Mouse (Mus musculus): ENCODE data around the gene Etfrf1. TPM values are rescaled to one million over a fixed set of nuclear protein-coding genes. Genes with fewer than 3 reads are reported as not detected.

Gene Etfrf1
- polyA plus RNA-seq, 1 experiment from 2014 or later = 24.8 TPM

GRCm38 (mm10) chr6:145240285-145240684 lies 29.4 kb downstream of the Etfrf1 start:
- 89% methylated on average over 6 of the region's 6 CpGs for WGBS
- H3K4me3 ChIP-seq (ENCODE audit: low read depth, low read length) = no peak overlapping the region
- H3K9me3 ChIP-seq (ENCODE audit: control insufficient read depth, low read length) = no peaks in the 10 kb centered on the region
- no peaks in the 10 kb centered on the region for H3K4me1 ChIP-seq (replicated peaks; ENCODE audit: control insufficient read depth, insufficient read depth, low read length)
- H3K27ac ChIP-seq (ENCODE audit: low read depth, low read length) = no peak overlapping the region
- ATAC-seq (replicated peaks; ENCODE audit: low FRiP score) (no peak), DNase-seq (ENCODE audit: low spot score) (no peak)
- H3K27me3 ChIP-seq (replicated peaks; ENCODE audit: control insufficient read depth, insufficient read depth, low read length) = no peaks in the 10 kb centered on the region
- H3K36me3 ChIP-seq (ENCODE audit: control insufficient read depth, insufficient read depth, low read length) = peaks cover 3% of the 10 kb centered on the region; the same call in 1 of the 2 replicates
- no peak overlapping the region for H3K9ac ChIP-seq (ENCODE audit: low read depth, low read length)
- no peak overlapping the region for H3K4me2 ChIP-seq

DNA sequence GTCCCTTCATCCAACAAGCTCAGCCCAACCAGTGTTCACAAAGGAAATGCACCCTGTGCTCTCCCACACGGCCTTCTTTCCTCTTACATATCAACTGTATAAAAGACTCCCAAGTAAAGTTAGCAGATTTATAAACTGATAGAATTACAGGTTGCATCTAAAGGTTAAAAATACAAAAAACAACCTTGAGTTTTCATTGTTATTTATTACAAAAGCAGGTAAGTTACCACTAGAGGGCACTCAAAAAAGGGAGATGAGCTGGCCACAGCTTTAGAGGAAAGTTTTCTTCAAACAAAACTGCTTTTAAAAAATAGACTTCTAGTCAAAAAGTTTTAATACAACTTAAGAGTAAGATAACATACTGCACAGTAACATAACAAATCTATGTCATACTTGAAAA lies 31.6 kb downstream of the Etfrf1 start:
- 55% methylated on average over 1 of the region's 1 CpGs for WGBS
- Histone ChIP-seq H3K36me3 (ENCODE audit: control insufficient read depth, insufficient read depth, low read length) (peaks cover 5% of the 10 kb centered on the region; the same call in 1 of the 2 replicates), H3K9me3 (ENCODE audit: control insufficient read depth, low read length) (no peaks in the 10 kb centered on the region), H3K9ac (ENCODE audit: low read depth, low read length) (no peak overlapping the region), H3K4me3 (ENCODE audit: low read depth, low read length) (no peak overlapping the region), H3K4me1 (replicated peaks; ENCODE audit: control insufficient read depth, insufficient read depth, low read length) (peaks cover 4% of the 10 kb centered on the region), H3K4me2 (no peak overlapping the region), H3K27me3 (replicated peaks; ENCODE audit: control insufficient read depth, insufficient read depth, low read length) (no peaks in the 10 kb centered on the region), H3K27ac (ENCODE audit: low read depth, low read length) (no peak overlapping the region)
- no peak for ATAC-seq (replicated peaks; ENCODE audit: low FRiP score)
- no peak for DNase-seq (ENCODE audit: low spot score)

DNA sequence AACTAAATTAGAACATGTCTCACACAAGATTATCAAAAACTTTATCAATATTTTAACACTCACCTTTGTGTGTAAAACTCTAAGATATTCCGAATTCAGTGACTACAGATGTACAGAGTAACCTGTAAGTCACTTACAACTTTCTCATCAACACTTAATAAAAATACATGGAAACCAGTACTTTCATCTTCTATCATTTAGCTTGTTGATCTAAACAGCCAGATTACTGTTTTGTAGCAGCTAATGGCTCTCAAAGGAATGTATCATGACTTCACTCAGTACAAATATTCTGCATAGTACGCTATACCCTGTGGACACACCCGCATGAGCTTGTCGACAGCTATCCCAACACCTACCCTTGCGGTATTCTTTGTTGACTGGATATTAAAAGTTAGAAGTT lies 35.9 kb downstream of the Etfrf1 start:
- H3K36me3 ChIP-seq (ENCODE audit: control insufficient read depth, insufficient read depth, low read length) = peaks cover 2% of the 10 kb centered on the region; the same call in 1 of the 2 replicates
- no peak overlapping the region for H3K9ac ChIP-seq (ENCODE audit: low read depth, low read length)
- H3K4me1 ChIP-seq (replicated peaks; ENCODE audit: control insufficient read depth, insufficient read depth, low read length) = peaks cover 16% of the 10 kb centered on the region
- ATAC-seq (replicated peaks; ENCODE audit: low FRiP score) (no peak), DNase-seq (ENCODE audit: low spot score) (no peak)
- no peaks in the 10 kb centered on the region for H3K27me3 ChIP-seq (replicated peaks; ENCODE audit: control insufficient read depth, insufficient read depth, low read length)
- H3K9me3 ChIP-seq (ENCODE audit: control insufficient read depth, low read length) = no peaks in the 10 kb centered on the region
- H3K27ac ChIP-seq (ENCODE audit: low read depth, low read length) = no peak overlapping the region
- H3K4me2 ChIP-seq = no peak overlapping the region
- no peak overlapping the region for H3K4me3 ChIP-seq (ENCODE audit: low read depth, low read length)
- 91% methylated on average over 5 of the region's 5 CpGs for WGBS

GRCm38 (mm10) chr6:145247886-145248285 lies 37.0 kb downstream of the Etfrf1 start:
- 0 out of 2 replicates have a peak overlapping the region, but pooled peaks have one; percentile 22 for H3K9ac ChIP-seq (ENCODE audit: low read depth, low read length)
- whole genome bisulfite sequencing = 67% methylated on average over 3 of the region's 3 CpGs
- H3K27ac ChIP-seq (ENCODE audit: low read depth, low read length) = no peak overlapping the region
- H3K27me3 ChIP-seq (replicated peaks; ENCODE audit: control insufficient read depth, insufficient read depth, low read length) = no peaks in the 10 kb centered on the region
- H3K9me3 ChIP-seq (ENCODE audit: control insufficient read depth, low read length) = no peaks in the 10 kb centered on the region
- peak overlapping the region; percentile 14; the same call in 1 of the 2 replicates for H3K4me3 ChIP-seq (ENCODE audit: low read depth, low read length)
- H3K36me3 ChIP-seq (ENCODE audit: control insufficient read depth, insufficient read depth, low read length) = peaks cover 2% of the 10 kb centered on the region; the same call in 1 of the 2 replicates
- peak overlapping the region; percentile 54 for H3K4me2 ChIP-seq
- DNase-seq (ENCODE audit: low spot score) (no peak), ATAC-seq (replicated peaks; ENCODE audit: low FRiP score) (no peak)
- H3K4me1 ChIP-seq (replicated peaks; ENCODE audit: control insufficient read depth, insufficient read depth, low read length) = peaks cover 16% of the 10 kb centered on the region

DNA sequence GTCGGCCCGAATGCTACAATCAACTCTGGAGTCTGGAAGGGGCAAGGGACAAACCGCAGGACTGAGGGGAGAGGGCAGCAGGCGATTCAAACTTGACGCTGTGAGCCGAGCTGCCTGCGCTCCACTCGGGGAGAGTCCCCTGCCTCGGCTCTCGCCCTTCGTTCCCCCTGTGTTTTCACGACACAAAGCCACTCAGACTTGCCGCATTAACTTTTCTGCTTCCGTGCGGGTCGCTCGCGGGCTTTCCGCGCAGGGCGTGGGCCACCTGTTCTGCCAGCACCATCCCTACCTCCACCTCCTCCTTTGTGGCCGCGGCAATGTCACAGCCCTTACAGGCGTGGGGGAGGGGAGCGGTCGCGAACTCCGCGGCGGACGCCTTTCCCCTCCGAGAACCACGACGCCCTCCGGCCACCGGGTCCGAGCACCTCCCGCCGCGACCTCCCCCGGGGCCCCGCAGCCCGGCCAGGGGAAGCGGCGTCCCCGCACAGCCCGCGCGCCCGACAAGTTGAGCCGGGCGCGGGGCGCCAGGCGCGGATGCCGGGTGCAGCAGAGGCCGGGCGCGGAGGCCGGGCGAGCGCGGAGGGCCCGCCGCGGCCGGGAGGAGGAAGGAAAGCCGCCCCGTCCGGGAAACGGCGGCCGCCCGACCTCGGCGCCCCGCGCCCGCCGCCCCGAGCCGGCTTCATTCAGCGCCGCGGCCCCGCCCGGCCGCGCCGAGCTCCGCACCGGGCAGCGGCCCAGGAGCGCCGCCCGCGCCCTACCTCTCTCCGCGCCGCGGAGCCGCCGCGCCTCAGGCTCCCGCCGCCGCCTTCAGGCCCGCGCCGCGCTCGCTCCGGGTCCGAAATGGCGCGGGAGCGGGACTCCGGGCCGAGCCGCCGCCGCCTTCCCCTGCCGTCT lies 38.6 kb downstream of the Etfrf1 start:
- Histone ChIP-seq H3K4me1 (replicated peaks; ENCODE audit: control insufficient read depth, insufficient read depth, low read length) (peaks cover 16% of the 10 kb centered on the region), H3K27me3 (replicated peaks; ENCODE audit: control insufficient read depth, insufficient read depth, low read length) (no peaks in the 10 kb centered on the region), H3K36me3 (ENCODE audit: control insufficient read depth, insufficient read depth, low read length) (peaks cover 2% of the 10 kb centered on the region; the same call in 1 of the 2 replicates), H3K27ac (ENCODE audit: low read depth, low read length) (peak overlapping the region; percentile 90), H3K9me3 (ENCODE audit: control insufficient read depth, low read length) (no peaks in the 10 kb centered on the region), H3K4me2 (peak overlapping the region; percentile 80), H3K4me3 (ENCODE audit: low read depth, low read length) (peak overlapping the region; percentile 95), H3K9ac (ENCODE audit: low read depth, low read length) (peak overlapping the region; percentile 95)
- DNase-seq (ENCODE audit: low spot score) (peak; percentile 69), ATAC-seq (replicated peaks; ENCODE audit: low FRiP score) (peak; percentile 60)
- under 1% methylated on average over 99 of the region's 124 CpGs for WGBS

DNA sequence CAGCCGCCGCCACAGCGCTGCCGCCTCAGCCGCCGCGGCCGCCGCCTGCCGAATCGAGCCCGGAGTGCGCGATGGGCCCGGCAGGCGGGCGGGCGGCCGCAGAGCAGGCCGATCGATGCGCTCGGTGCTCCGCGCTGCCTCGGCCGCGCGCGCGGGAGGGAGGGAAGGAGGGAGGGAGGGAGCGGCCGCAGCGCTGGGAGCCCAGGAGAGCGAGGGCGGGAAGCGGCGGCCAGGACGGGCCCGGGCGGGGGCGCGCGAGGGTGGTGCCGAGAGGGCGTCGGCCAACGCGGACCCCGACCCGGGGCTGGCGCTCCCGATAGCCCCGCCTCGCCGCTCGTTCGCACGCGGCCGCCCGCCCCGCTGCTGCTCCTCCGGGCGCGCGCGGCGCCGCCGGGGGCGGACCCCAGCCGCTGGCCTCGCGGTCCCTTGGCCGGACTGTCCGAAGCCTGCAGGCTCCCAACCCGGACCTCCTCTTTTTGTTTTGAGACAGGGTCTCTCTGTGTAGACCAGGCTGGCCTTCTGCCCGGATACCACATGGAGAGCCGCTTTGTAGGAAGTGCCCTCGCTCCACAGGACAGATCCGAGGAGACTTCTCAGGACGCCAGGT lies 39.4 kb downstream of the Etfrf1 start, which contains the start of gene Kras:
TSS of gene Kras (minus strand) at position 55 of the 607 bp plus-strand sequence.
- Histone ChIP-seq H3K27ac (ENCODE audit: low read depth, low read length) (peak within 1 kb of the TSS; percentile 90), H3K27me3 (replicated peaks; ENCODE audit: control insufficient read depth, insufficient read depth, low read length) (no peaks in the 10 kb centered on the region), H3K4me3 (ENCODE audit: low read depth, low read length) (peak within 1 kb of the TSS; percentile 95), H3K9ac (ENCODE audit: low read depth, low read length) (peak within 1 kb of the TSS; percentile 95), H3K4me2 (peak within 1 kb of the TSS; percentile 80), H3K4me1 (replicated peaks; ENCODE audit: control insufficient read depth, insufficient read depth, low read length) (peaks cover 16% of the 10 kb centered on the region), H3K9me3 (ENCODE audit: control insufficient read depth, low read length) (no peaks in the 10 kb centered on the region), H3K36me3 (ENCODE audit: control insufficient read depth, insufficient read depth, low read length) (peaks cover 2% of the 10 kb centered on the region; the same call in 1 of the 2 replicates)
- ATAC-seq (replicated peaks; ENCODE audit: low FRiP score) = peak; percentile 95
- DNase-seq (ENCODE audit: low spot score) = peak; percentile 97
- under 1% methylated on average over 68 of the region's 83 CpGs for WGBS

- H3K9ac ChIP-seq (ENCODE audit: low read depth, low read length) = peak overlapping the region; percentile 95
- H3K4me3 ChIP-seq (ENCODE audit: low read depth, low read length) = peak overlapping the region; percentile 95
- H3K4me2 ChIP-seq = peak overlapping the region; percentile 80
- H3K36me3 ChIP-seq (ENCODE audit: control insufficient read depth, insufficient read depth, low read length) = peaks cover 2% of the 10 kb centered on the region; the same call in 1 of the 2 replicates
- no peaks in the 10 kb centered on the region for H3K27me3 ChIP-seq (replicated peaks; ENCODE audit: control insufficient read depth, insufficient read depth, low read length)
- peak overlapping the region; percentile 90; the same call in 1 of the 2 replicates for H3K27ac ChIP-seq (ENCODE audit: low read depth, low read length)
- ATAC-seq (replicated peaks; ENCODE audit: low FRiP score) (peak; percentile 8; the same call in 1 of the 2 replicates), DNase-seq (ENCODE audit: low spot score) (peak; percentile 39)
- H3K4me1 ChIP-seq (replicated peaks; ENCODE audit: control insufficient read depth, insufficient read depth, low read length) = peaks cover 16% of the 10 kb centered on the region
- no peaks in the 10 kb centered on the region for H3K9me3 ChIP-seq (ENCODE audit: control insufficient read depth, low read length)
- 15% methylated on average over 16 of the region's 16 CpGs for WGBS
Measured at GRCm38 (mm10) chr6:145250820-145251219, 39.9 kb downstream of the Etfrf1 start.

DNA sequence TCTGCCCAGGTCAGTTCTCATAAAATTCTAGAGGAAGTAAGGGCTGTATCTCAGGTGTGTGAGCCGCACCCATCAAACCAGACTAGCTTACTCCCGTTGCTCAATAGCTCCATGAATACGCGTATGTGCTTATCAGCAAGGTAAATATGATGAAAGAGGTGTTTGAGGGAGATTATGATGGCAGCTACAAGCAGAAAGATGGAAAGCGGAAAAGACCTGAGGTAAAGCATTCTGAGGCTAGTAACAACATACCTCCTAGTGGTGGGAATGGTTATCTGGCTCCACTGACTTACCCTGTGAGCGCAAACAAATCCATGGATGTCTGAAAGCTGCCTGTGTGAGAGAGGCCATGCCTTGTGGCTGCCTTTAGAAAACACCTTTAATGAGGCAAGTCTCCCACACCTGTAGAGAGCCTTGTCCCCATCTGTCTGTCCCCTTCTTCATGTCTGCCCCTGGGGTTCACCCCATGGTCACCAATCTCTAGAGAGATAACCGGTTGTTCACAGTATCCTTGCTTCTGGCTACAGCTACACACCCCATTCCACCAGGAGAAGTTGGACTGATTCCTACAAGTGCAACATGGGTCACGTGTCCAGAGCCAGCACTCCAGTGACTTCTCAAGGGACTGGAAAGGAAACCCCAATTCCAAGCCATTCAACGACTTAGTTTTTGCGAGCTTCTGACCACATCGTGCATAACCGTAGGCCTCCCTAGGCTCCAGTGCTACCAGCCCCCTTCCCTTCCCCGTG lies 45.2 kb downstream of the Etfrf1 start:
- ATAC-seq (replicated peaks; ENCODE audit: low FRiP score) = no peak
- WGBS = 72% methylated on average over 13 of the region's 13 CpGs
- Histone ChIP-seq H3K4me1 (replicated peaks; ENCODE audit: control insufficient read depth, insufficient read depth, low read length) (no peaks in the 10 kb centered on the region), H3K27ac (ENCODE audit: low read depth, low read length) (no peak overlapping the region), H3K9ac (ENCODE audit: low read depth, low read length) (no peak overlapping the region), H3K27me3 (replicated peaks; ENCODE audit: control insufficient read depth, insufficient read depth, low read length) (no peaks in the 10 kb centered on the region), H3K4me3 (ENCODE audit: low read depth, low read length) (no peak overlapping the region), H3K4me2 (no peak overlapping the region), H3K36me3 (ENCODE audit: control insufficient read depth, insufficient read depth, low read length) (no peaks in the 10 kb centered on the region), H3K9me3 (ENCODE audit: control insufficient read depth, low read length) (no peaks in the 10 kb centered on the region)
- no peak for DNase-seq (ENCODE audit: low spot score)
